11 mouse cellular contexts compared by ENCODE assay signal in the genomic region with DNA sequence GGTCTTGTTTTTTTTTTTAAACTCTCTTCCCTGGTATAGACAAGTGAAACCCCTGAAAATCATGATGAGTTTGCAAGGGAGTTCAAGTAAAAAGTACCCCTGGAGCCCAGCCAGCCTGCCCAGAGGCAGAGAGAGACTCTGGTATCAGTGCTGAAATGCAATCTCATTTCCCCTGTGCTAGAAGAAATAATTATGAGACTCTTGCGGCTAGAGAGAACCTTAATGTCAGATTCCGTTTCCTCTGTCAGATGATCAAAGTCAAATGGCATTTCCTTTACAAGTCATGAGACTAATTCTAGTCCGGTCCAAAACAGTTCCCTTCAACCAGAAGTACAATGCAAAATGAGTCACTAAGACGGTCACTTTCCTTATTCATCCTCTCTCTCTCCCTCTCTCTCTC. TPM values are rescaled to one million over a fixed set of nuclear protein-coding genes. Genes with fewer than 3 reads are reported as not detected.
DNase-seq lines count a peak whose midpoint lies in the region; ATAC-seq lines count a peak whose summit lies in the region.
"Had no signal": no experiment of that assay in that cellular context is flagged by ENCODE, and none has a peak within 500 bp of the region (broad histone marks: within the 10 kb centered on the region; RNA-seq: fewer than 3 reads in every experiment).

No protein-coding gene starts in this region.

- H3K4me1 ChIP-seq in midbrain, embryonic 11.5 days (ENCODE audit: control insufficient read depth, insufficient read depth, low read length): no peaks in the 10 kb centered on the region
- H3K4me1 ChIP-seq: neural tube, embryonic 13.5 days had no signal

- H3K27me3 ChIP-seq in midbrain, embryonic 11.5 days (ENCODE audit: control insufficient read depth, insufficient read depth, low read length): no peaks in the 10 kb centered on the region
- H3K27me3 ChIP-seq: CH12.LX; neural tube, embryonic 13.5 days had no signal

- peak; percentile 26 for DNase-seq in adrenal gland, postnatal 25 days
- DNase-seq in adrenal gland, postnatal 4 days (ENCODE audit: low spot score in 2 of 2): no peak
- DNase-seq in 3T3-L1 (ENCODE audit: low read depth, low spot score): peak; percentile 96
- DNase-seq in induced T-regulatory cell, adult 2 months (ENCODE audit: low read depth): peak; percentile 36
- no peak for DNase-seq in left cerebral cortex, postnatal 10 days (ENCODE audit: extremely low spot score in 1 of 2, low spot score in 2 of 2)
- DNase-seq in thymus, postnatal 36 days: no peak
- no peak for DNase-seq in midbrain, embryonic 11.5 days (ENCODE audit: low spot score, missing footprints)

- H3K9me3 ChIP-seq in midbrain, embryonic 11.5 days (ENCODE audit: control insufficient read depth, low read length): no peaks in the 10 kb centered on the region
- H3K9me3 ChIP-seq: neural tube, embryonic 13.5 days had no signal

- no peak overlapping the region for H3K4me2 ChIP-seq in midbrain, embryonic 11.5 days
- H3K4me2 ChIP-seq: neural tube, embryonic 13.5 days had no signal

- WGBS in midbrain, embryonic 11.5 days: 77% methylated on average over 4 of the region's 4 CpGs

- H3K4me3 ChIP-seq in midbrain, embryonic 11.5 days (ENCODE audit: low read depth, low read length): no peak overlapping the region
- H3K4me3 ChIP-seq: erythroblast, embryonic 14.5 days; neural tube, embryonic 13.5 days had no signal

- peak; percentile 77 for ATAC-seq in common myeloid progenitor, adult 5-6 weeks (replicated peaks; ENCODE audit: low read depth, poor library complexity, severe bottlenecking)
- no peak for ATAC-seq in midbrain, embryonic 11.5 days (ENCODE audit: low FRiP score)

- no peaks in the 10 kb centered on the region for H3K36me3 ChIP-seq in midbrain, embryonic 11.5 days (ENCODE audit: control insufficient read depth, insufficient read depth, low read length)

- no peak overlapping the region for H3K27ac ChIP-seq in midbrain, embryonic 11.5 days (ENCODE audit: low read depth, low read length)
- H3K27ac ChIP-seq: neural tube, embryonic 13.5 days had no signal

- H3K9ac ChIP-seq in midbrain, embryonic 11.5 days (ENCODE audit: low read length): no peak overlapping the region
- H3K9ac ChIP-seq: neural tube, embryonic 13.5 days had no signal

- intact Hi-C loops in left cerebral cortex, postnatal 10 days (cut with DNase I): no loop called here

RNA-seq across cellular contexts. Expression of a gene that starts 56.0 kb away (rescaled TPM):
- total RNA-seq in adrenal gland, postnatal 25 days (2021): 5.6 and 7.4 TPM in 2 replicates
- under 1 TPM; 0.25 to 0.95 TPM for total RNA-seq in adrenal gland, postnatal 4 days (2021)
- total RNA-seq in common myeloid progenitor, adult 5-6 weeks (2017): not detected in 2 replicates
- total RNA-seq in left cerebral cortex, postnatal 10 days (2021): 1 to 10 TPM; 4.1 to 5.1 TPM
- polyA plus RNA-seq in midbrain, embryonic 11.5 days (2014; fragmentation: Nextera tagmentation; extraction: Ambion mirVana): not detected in 2 replicates
- polyA plus RNA-seq: erythroblast, embryonic 14.5 days had no signal

Comparison
In these comparisons a context has a peak if more than half of its experiments do, and no peak if none do; other contexts are left out.
1. DNase-seq: peak in adrenal gland, postnatal 25 days (single experiment), 3T3-L1 (single experiment) and induced T-regulatory cell, adult 2 months (single experiment); none in adrenal gland, postnatal 4 days (0 of 2), left cerebral cortex, postnatal 10 days (0 of 2), thymus, postnatal 36 days (0 of 2) and midbrain, embryonic 11.5 days (single experiment).